50 mouse cellular contexts compared by ENCODE assay signal in the genomic region with DNA sequence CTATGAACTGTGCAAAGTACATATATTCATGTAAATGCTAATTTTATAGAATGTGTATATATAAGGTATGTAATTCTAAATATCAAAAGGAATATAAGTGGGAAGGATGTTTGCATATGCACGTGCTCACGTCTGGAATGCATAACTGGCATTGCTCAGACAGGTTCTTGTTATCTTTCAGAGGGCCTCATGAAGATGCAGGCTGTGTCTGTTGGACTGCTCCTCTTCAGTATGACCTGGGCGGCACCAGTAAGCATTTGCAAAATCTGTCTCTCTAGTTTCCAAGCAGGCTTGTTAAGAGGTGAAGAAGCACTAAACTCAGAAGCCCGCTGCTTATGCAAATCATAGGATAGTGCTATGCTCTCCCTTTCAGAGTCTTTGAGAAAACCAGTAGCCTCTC. TPM values are rescaled to one million over a fixed set of nuclear protein-coding genes. Genes with fewer than 3 reads are reported as not detected.
"Had no signal": no experiment of that assay in that cellular context is flagged by ENCODE, and none has a peak within 500 bp of the region (broad histone marks: within the 10 kb centered on the region; RNA-seq: fewer than 3 reads in every experiment).

No protein-coding gene starts in this region.

- H3K4me2 ChIP-seq: heart, embryonic 12.5 days; heart, embryonic 13.5 days; heart, embryonic 15.5 days; hindbrain, embryonic 12.5 days; hindbrain, embryonic 13.5 days; hindbrain, embryonic 14.5 days; hindbrain, embryonic 15.5 days; intestine, embryonic 15.5 days; kidney, embryonic 15.5 days had no signal

- DNase-seq: heart, postnatal 10 days; heart, postnatal 14 days; heart, postnatal 36 days; heart, postnatal 4 days; kidney, adult 11 months; kidney, adult 18-20 months; kidney, adult 2 months; kidney, adult 8-10 months; kidney, adult 9 months; kidney, postnatal 10 days; kidney, postnatal 14 days; kidney, postnatal 25 days; kidney, postnatal 36 days; kidney, postnatal 4 days; layer of hippocampus, adult 9-11 months; layer of hippocampus, postnatal 36 days had no signal

- H3K9ac ChIP-seq: heart, embryonic 12.5 days; heart, embryonic 13.5 days; heart, embryonic 15.5 days; hindbrain, embryonic 12.5 days; hindbrain, embryonic 13.5 days; hindbrain, embryonic 14.5 days; hindbrain, embryonic 15.5 days; intestine, embryonic 15.5 days; kidney, embryonic 15.5 days had no signal

- ATAC-seq: hindbrain, postnatal 0 days; inflammation-experienced regulatory T-cells, adult 6 months; intestine, embryonic 15.5 days; intestine, embryonic 16.5 days; intestine, postnatal 0 days had no signal

- H3K4me3 ChIP-seq: heart, embryonic 12.5 days; heart, embryonic 13.5 days; heart, embryonic 15.5 days; hindbrain, embryonic 10.5 days; hindbrain, embryonic 12.5 days; hindbrain, embryonic 13.5 days; hindbrain, embryonic 15.5 days; intestine, embryonic 15.5 days; kidney, embryonic 15.5 days; layer of hippocampus, adult 2 months; left cerebral cortex, adult 2 months had no signal

- H3K9me3 ChIP-seq: heart, embryonic 13.5 days; heart, embryonic 15.5 days; hindbrain, embryonic 13.5 days; hindbrain, embryonic 15.5 days; intestine, embryonic 15.5 days; kidney, embryonic 15.5 days had no signal

- H3K27me3 ChIP-seq: heart, embryonic 13.5 days; heart, embryonic 15.5 days; hindbrain, embryonic 13.5 days; hindbrain, embryonic 15.5 days; intestine, embryonic 15.5 days had no signal

- H3K4me1 ChIP-seq: heart, embryonic 12.5 days; heart, embryonic 13.5 days; heart, embryonic 15.5 days; hindbrain, embryonic 12.5 days; hindbrain, embryonic 13.5 days; hindbrain, embryonic 15.5 days; intestine, embryonic 15.5 days; kidney, embryonic 15.5 days had no signal

- H3K36me3 ChIP-seq: heart, embryonic 12.5 days; heart, embryonic 13.5 days; heart, embryonic 15.5 days; hindbrain, embryonic 10.5 days; hindbrain, embryonic 12.5 days; hindbrain, embryonic 13.5 days; hindbrain, embryonic 15.5 days; intestine, embryonic 15.5 days; kidney, embryonic 15.5 days had no signal

- H3K27ac ChIP-seq: heart, embryonic 13.5 days; heart, embryonic 15.5 days; hindbrain, embryonic 10.5 days; hindbrain, embryonic 12.5 days; hindbrain, embryonic 13.5 days; hindbrain, embryonic 14.5 days; hindbrain, embryonic 15.5 days; hindbrain, postnatal 0 days; intestine, embryonic 15.5 days; kidney, embryonic 15.5 days; kidney, postnatal 0 days; layer of hippocampus, adult 2 months; left cerebral cortex, adult 2 months had no signal

RNA-seq across cellular contexts. Expression of gene Mepe, which starts 1.8 kb away (rescaled TPM):
- total RNA-seq: heart, postnatal 10 days; heart, postnatal 14 days; heart, postnatal 25 days; heart, postnatal 36 days; heart, postnatal 4 days; hematopoietic stem cell, adult 5-6 weeks; hindbrain, postnatal 0 days; layer of hippocampus, adult 18-20 months; layer of hippocampus, adult 2 months; layer of hippocampus, adult 8-10 months; layer of hippocampus, postnatal 10 days; layer of hippocampus, postnatal 14 days; layer of hippocampus, postnatal 25 days; layer of hippocampus, postnatal 36 days; left cerebral cortex, adult 18-20 months; left cerebral cortex, adult 2 months; left cerebral cortex, adult 8-10 months had no signal
- polyA plus RNA-seq: heart, embryonic 12.5 days; heart, embryonic 13.5 days; heart, embryonic 14.5 days; heart, embryonic 15.5 days; heart, embryonic 16.5 days; heart, postnatal 0 days; hindbrain, embryonic 10.5 days; hindbrain, embryonic 11.5 days; hindbrain, embryonic 12.5 days; hindbrain, embryonic 13.5 days; hindbrain, embryonic 14.5 days; hindbrain, embryonic 15.5 days; hindbrain, postnatal 0 days; inflammation-experienced regulatory T-cells, adult 6 months; intestine, embryonic 14.5 days; intestine, embryonic 15.5 days; intestine, embryonic 16.5 days; intestine, postnatal 0 days; kidney, adult 2 months; kidney, embryonic 14.5 days; kidney, embryonic 15.5 days; kidney, embryonic 16.5 days; kidney, postnatal 0 days; large intestine, adult 2 months had no signal

RNA-seq across cellular contexts. Expression of gene Ibsp, which starts 27.9 kb away (rescaled TPM):
- total RNA-seq: heart, postnatal 10 days; heart, postnatal 14 days; heart, postnatal 25 days; heart, postnatal 36 days; heart, postnatal 4 days had no signal
- polyA plus RNA-seq: heart, embryonic 12.5 days; heart, embryonic 14.5 days; heart, postnatal 0 days; hindbrain, embryonic 12.5 days; hindbrain, embryonic 14.5 days; inflammation-experienced regulatory T-cells, adult 6 months; intestine, embryonic 15.5 days; intestine, postnatal 0 days; kidney, adult 2 months; kidney, embryonic 14.5 days; kidney, postnatal 0 days had no signal
